Mouse (Mus musculus) hindbrain, embryonic 14.5 days (tissue): ENCODE data around the gene Irs3. TPM values are rescaled to one million over a fixed set of nuclear protein-coding genes. Genes with fewer than 3 reads are reported as not detected.

Experiments
- ATAC-seq: fragments of 200-750 bp; cut with Nextera tagmentation; 2 replicates; pipeline ENCODE4 v1.8.0; 2017; ENCODE audit warnings: moderate number of reproducible peaks, mild to moderate bottlenecking, moderate TSS enrichment, moderate library complexity; ENCODE audit not compliant: low FRiP score
- DNase-seq: peaks from one replicate; pipeline ENCODE4 v3.0.0-alpha.2; 2015; ENCODE audit warnings: low spot score
- H3K27ac ChIP-seq: fragments of 300-500 bp; sonication (generic); 2 replicates; pipeline ENCODE4 v1.5.1; 2014; ENCODE audit warnings: mild to moderate bottlenecking, moderate library complexity
- H3K27me3 ChIP-seq: fragments of 300-500 bp; sonication (generic); 2 replicates; pipeline ENCODE4 v1.6.1; 2014; ENCODE audit warnings: mild to moderate bottlenecking, low read length, mixed read lengths; ENCODE audit not compliant: control insufficient read depth, insufficient read depth
- H3K36me3 ChIP-seq: fragments of 300-500 bp; sonication (generic); replicated peaks from 2 replicates; pipeline ENCODE4 v1.6.1; 2014; ENCODE audit not compliant: control insufficient read depth, insufficient read depth
- H3K4me1 ChIP-seq: fragments of 300-500 bp; sonication (generic); replicated peaks from 2 replicates; pipeline ENCODE4 v1.6.1; 2014; ENCODE audit warnings: antibody characterized with exemption, low read length, mixed read lengths; ENCODE audit not compliant: control insufficient read depth, insufficient read depth
- H3K4me2 ChIP-seq: fragments of 300-500 bp; sonication (generic); replicated peaks from 2 replicates; pipeline ENCODE4 v1.6.1; 2014; ENCODE audit warnings: mild to moderate bottlenecking, moderate library complexity
- H3K4me3 ChIP-seq: fragments of 300-500 bp; sonication (generic); replicated peaks from 2 replicates; pipeline ENCODE4 v1.5.1; 2014; ENCODE audit warnings: mild to moderate bottlenecking, low read length
- H3K9ac ChIP-seq: fragments of 300-500 bp; sonication (generic); 2 replicates; pipeline ENCODE4 v1.6.1; 2014
- H3K9me3 ChIP-seq: fragments of 300-500 bp; sonication (generic); 2 replicates; pipeline ENCODE4 v1.6.1; 2016; ENCODE audit warnings: low read length; ENCODE audit not compliant: control insufficient read depth
- whole genome bisulfite sequencing: fragments of 180-500 bp; shearing (Covaris S2); extraction: QIAGEN DNeasy Blood & Tissue Kit; methylation state at CpG from one replicate; pipeline ENCODE4 v1.1.7; 2014; 5-methylcytosine and 5-hydroxymethylcytosine counted together
- polyA plus RNA-seq: library from polyadenylated mRNA; unstranded; fragments of >200 nt; fragmentation: Nextera tagmentation; extraction: Ambion mirVana; gene quantifications from 2 replicates; pipeline ENCODE4 v1.2.1, GENCODE M21; 2014

The Irs3 gene
- polyA plus RNA-seq, 1 experiment from 2014 or later: 0.15 TPM

GRCm38 (mm10) chr5:137670240-137670639 is 24.7 kb upstream of the Irs3 start:
- no peak overlapping the region for H3K27ac ChIP-seq
- no peak overlapping the region for H3K9ac ChIP-seq
- no peak for DNase-seq
- WGBS: 90% methylated on average over 1 of the region's 1 CpGs
- H3K27me3 ChIP-seq: no peaks in the 10 kb centered on the region
- H3K9me3 ChIP-seq: no peaks in the 10 kb centered on the region
- peaks cover 2% of the 10 kb centered on the region; the same call in 1 of the 2 replicates for H3K4me1 ChIP-seq
- no peak overlapping the region for H3K4me3 ChIP-seq
- peaks cover 19% of the 10 kb centered on the region for H3K36me3 ChIP-seq
- no peak overlapping the region for H3K4me2 ChIP-seq
- no peak for ATAC-seq

- no peak overlapping the region for H3K4me2 ChIP-seq
- ATAC-seq (no peak), DNase-seq (no peak)
- peaks cover 2% of the 10 kb centered on the region; the same call in 1 of the 2 replicates for H3K4me1 ChIP-seq
- 0 out of 2 replicates have a peak overlapping the region, but pooled peaks have one; percentile 9 for H3K27ac ChIP-seq
- no peak overlapping the region for H3K9ac ChIP-seq
- 58% methylated on average over 10 of the region's 10 CpGs for WGBS
- H3K4me3 ChIP-seq: no peak overlapping the region
- H3K9me3 ChIP-seq: no peaks in the 10 kb centered on the region
- H3K27me3 ChIP-seq: no peaks in the 10 kb centered on the region
- H3K36me3 ChIP-seq: peaks cover 32% of the 10 kb centered on the region
Measured at GRCm38 (mm10) chr5:137668971-137669370, 23.5 kb upstream of the Irs3 start.

- H3K9me3 ChIP-seq: no peaks in the 10 kb centered on the region
- H3K4me3 ChIP-seq: no peak overlapping the region
- no peaks in the 10 kb centered on the region for H3K4me1 ChIP-seq
- H3K36me3 ChIP-seq: peaks cover 86% of the 10 kb centered on the region
- 74% methylated on average over 9 of the region's 9 CpGs for WGBS
- no peak for DNase-seq
- H3K27ac ChIP-seq: no peak overlapping the region
- no peaks in the 10 kb centered on the region for H3K27me3 ChIP-seq
- ATAC-seq: no peak
- H3K4me2 ChIP-seq: no peak overlapping the region
- no peak overlapping the region for H3K9ac ChIP-seq
Measured at GRCm38 (mm10) chr5:137663057-137663456, 17.5 kb upstream of the Irs3 start.

GRCm38 (mm10) chr5:137660064-137660688 is 14.7 kb upstream of the Irs3 start:
- H3K4me2 ChIP-seq: no peak overlapping the region
- no peaks in the 10 kb centered on the region for H3K4me1 ChIP-seq
- H3K9ac ChIP-seq: no peak overlapping the region
- H3K4me3 ChIP-seq: no peak overlapping the region
- H3K9me3 ChIP-seq: no peaks in the 10 kb centered on the region
- no peak overlapping the region for H3K27ac ChIP-seq
- DNase-seq (no peak), ATAC-seq (no peak)
- 97% methylated on average over 6 of the region's 6 CpGs for WGBS
- H3K27me3 ChIP-seq: no peaks in the 10 kb centered on the region
- H3K36me3 ChIP-seq: peaks cover 74% of the 10 kb centered on the region

- peaks cover 60% of the 10 kb centered on the region for H3K36me3 ChIP-seq
- WGBS: 30% methylated on average over 6 of the region's 6 CpGs
- H3K9me3 ChIP-seq: no peaks in the 10 kb centered on the region
- H3K4me3 ChIP-seq: no peak overlapping the region
- peak; percentile 88 for DNase-seq
- H3K9ac ChIP-seq: no peak overlapping the region
- no peaks in the 10 kb centered on the region for H3K4me1 ChIP-seq
- ATAC-seq: 0 out of 2 replicates have a peak, but pooled peaks have one; percentile 31
- no peak overlapping the region for H3K27ac ChIP-seq
- H3K4me2 ChIP-seq: no peak overlapping the region
- H3K27me3 ChIP-seq: no peaks in the 10 kb centered on the region
Measured at GRCm38 (mm10) chr5:137656977-137657376, 11.5 kb upstream of the Irs3 start.

- no peak overlapping the region for H3K4me3 ChIP-seq
- H3K36me3 ChIP-seq: peaks cover 53% of the 10 kb centered on the region
- H3K9ac ChIP-seq: no peak overlapping the region
- ATAC-seq (no peak), DNase-seq (no peak)
- H3K9me3 ChIP-seq: no peaks in the 10 kb centered on the region
- H3K4me2 ChIP-seq: no peak overlapping the region
- WGBS: 82% methylated on average over 7 of the region's 7 CpGs
- no peaks in the 10 kb centered on the region for H3K27me3 ChIP-seq
- H3K27ac ChIP-seq: no peak overlapping the region
- no peaks in the 10 kb centered on the region for H3K4me1 ChIP-seq
Measured at GRCm38 (mm10) chr5:137654746-137655145, 9.2 kb upstream of the Irs3 start.

- DNase-seq (no peak), ATAC-seq (no peak)
- WGBS: 94% methylated on average over 10 of the region's 10 CpGs
- Histone ChIP-seq H3K4me3 (no peak overlapping the region), H3K9me3 (no peaks in the 10 kb centered on the region), H3K27ac (no peak overlapping the region), H3K4me1 (no peaks in the 10 kb centered on the region; the same call in 1 of the 2 replicates), H3K4me2 (no peak overlapping the region), H3K27me3 (no peaks in the 10 kb centered on the region), H3K9ac (no peak overlapping the region), H3K36me3 (peaks cover 41% of the 10 kb centered on the region)
Measured at GRCm38 (mm10) chr5:137653366-137653765, 7.9 kb upstream of the Irs3 start.

- H3K4me3 ChIP-seq: no peak overlapping the region
- H3K36me3 ChIP-seq: peaks cover 37% of the 10 kb centered on the region
- no peaks in the 10 kb centered on the region for H3K27me3 ChIP-seq
- no peak overlapping the region for H3K27ac ChIP-seq
- ATAC-seq (0 out of 2 replicates have a peak, but pooled peaks have one; percentile 45), DNase-seq (peak; percentile 76)
- no peak overlapping the region for H3K4me2 ChIP-seq
- no peaks in the 10 kb centered on the region for H3K9me3 ChIP-seq
- no peaks in the 10 kb centered on the region; the same call in 1 of the 2 replicates for H3K4me1 ChIP-seq
- H3K9ac ChIP-seq: no peak overlapping the region
- WGBS: 26% methylated on average over 3 of the region's 3 CpGs
Measured at GRCm38 (mm10) chr5:137652474-137652873, 7.0 kb upstream of the Irs3 start.

GRCm38 (mm10) chr5:137649669-137650571 is 4.4 kb upstream of the Irs3 start:
- Histone ChIP-seq H3K27ac (no peak overlapping the region), H3K4me3 (no peak overlapping the region), H3K9ac (peak overlapping the region; percentile 35; the same call in 1 of the 2 replicates), H3K36me3 (peaks cover 27% of the 10 kb centered on the region), H3K4me2 (0 out of 2 replicates have a peak overlapping the region, but pooled peaks have one; percentile 5), H3K4me1 (peaks cover 5% of the 10 kb centered on the region; the same call in 1 of the 2 replicates), H3K9me3 (no peaks in the 10 kb centered on the region), H3K27me3 (peaks cover 22% of the 10 kb centered on the region)
- DNase-seq (no peak), ATAC-seq (no peak)
- 14% methylated on average over 18 of the region's 18 CpGs for WGBS
